Mouse (Mus musculus): ENCODE results near the gene Prkci.

- TF ChIP-seq POLR2A (IDR thresholded peaks at IDR 0.05; ENCODE audit: insufficient read depth, low read depth, low read length): no peak
- TF ChIP-seq CTCF (IDR thresholded peaks at IDR 0.05; ENCODE audit: insufficient read depth, low read depth, low read length): no peak
These were observed 9.0 kb downstream of the Prkci start for GRCm38 (mm10) chr3:31004320-31005209.

Data from olfactory bulb, adult 2 months (tissue).